Mouse (Mus musculus) thymus, postnatal 14 days (tissue): ENCODE measurements around the gene Pard3.

Source experiments
- DNase-seq: peaks from one replicate; pipeline ENCODE4 v3.0.0; 2021

Pard3 gene

GRCm38 (mm10) chr8:127250746-127251145 is 187.1 kb downstream of the Pard3 start:
- DNase-seq, result no peak

- no peak for DNase-seq
Observed at GRCm38 (mm10) chr8:127251476-127251875, 187.8 kb downstream of the Pard3 start.

- peak; percentile 10 for DNase-seq
Observed at GRCm38 (mm10) chr8:127251985-127252384, 188.3 kb downstream of the Pard3 start.

GRCm38 (mm10) chr8:127254625-127255024 is 190.9 kb downstream of the Pard3 start:
- no peak for DNase-seq

- no peak for DNase-seq
Observed at GRCm38 (mm10) chr8:127257086-127257485, 193.4 kb downstream of the Pard3 start.

- DNase-seq, result no peak
Observed at GRCm38 (mm10) chr8:127261051-127261450, 197.4 kb downstream of the Pard3 start.

- no peak for DNase-seq
Observed at GRCm38 (mm10) chr8:127262026-127262425, 198.3 kb downstream of the Pard3 start.

GRCm38 (mm10) chr8:127262436-127262835 is 198.7 kb downstream of the Pard3 start:
- no peak for DNase-seq

- no peak for DNase-seq
Observed at GRCm38 (mm10) chr8:127262926-127263325, 199.2 kb downstream of the Pard3 start.

GRCm38 (mm10) chr8:127263457-127263856 is 199.8 kb downstream of the Pard3 start:
- no peak for DNase-seq

- no peak for DNase-seq
Observed at GRCm38 (mm10) chr8:127264691-127265470, 201.2 kb downstream of the Pard3 start.

- DNase-seq, result no peak
Observed at GRCm38 (mm10) chr8:127266777-127267176, 203.1 kb downstream of the Pard3 start.

- DNase-seq, result no peak
Observed at GRCm38 (mm10) chr8:127268239-127269024, 204.7 kb downstream of the Pard3 start.

GRCm38 (mm10) chr8:127269082-127269747 is 205.5 kb downstream of the Pard3 start:
- no peak for DNase-seq

- no peak for DNase-seq
Observed at GRCm38 (mm10) chr8:127271186-127271585, 207.5 kb downstream of the Pard3 start.

- no peak for DNase-seq
Observed at GRCm38 (mm10) chr8:127280299-127280974, 216.7 kb downstream of the Pard3 start.

GRCm38 (mm10) chr8:127281035-127281434 is 217.3 kb downstream of the Pard3 start:
- no peak for DNase-seq

GRCm38 (mm10) chr8:127284462-127285216 is 220.9 kb downstream of the Pard3 start:
- DNase-seq, result no peak

- DNase-seq, result no peak
Observed at GRCm38 (mm10) chr8:127287816-127288215, 224.1 kb downstream of the Pard3 start.

GRCm38 (mm10) chr8:127292307-127292706 is 228.6 kb downstream of the Pard3 start:
- DNase-seq, result no peak

GRCm38 (mm10) chr8:127293025-127293729 is 229.5 kb downstream of the Pard3 start:
- DNase-seq, result no peak

- no peak for DNase-seq
Observed at GRCm38 (mm10) chr8:127294061-127294460, 230.4 kb downstream of the Pard3 start.
